Mouse (Mus musculus): ENCODE measurements at regions not wholly inside any gene's neighbourhood (a gene's known extent, or its start where the extent isn't known, plus 50 kb on each side); places are given as distances from the start of the nearest gene placed in this dataset.

GRCm38 (mm10) chr13:107880551-107880950, 163.7 kb upstream of the Smim15 start:
- no peak for DNase-seq (ENCODE audit: low spot score in 2 of 2)

- peak in 1 of 2 experiments; percentile 50 for DNase-seq (ENCODE audit: low spot score in 2 of 2)
Measured at GRCm38 (mm10) chr13:107879535-107879934, 164.7 kb upstream of the Smim15 start.

- DNase-seq (ENCODE audit: low spot score in 2 of 2): no peak
Measured at GRCm38 (mm10) chr13:107878980-107879379, 165.3 kb upstream of the Smim15 start.

- DNase-seq (ENCODE audit: low spot score in 2 of 2): no peak
Measured at GRCm38 (mm10) chr13:107873244-107873667, 171.0 kb upstream of the Smim15 start.

- no peak for DNase-seq (ENCODE audit: low spot score in 2 of 2)
Measured at GRCm38 (mm10) chr13:107872574-107872973, 171.7 kb upstream of the Smim15 start.

GRCm38 (mm10) chr13:107872137-107872536, 172.1 kb upstream of the Smim15 start:
- no peak for DNase-seq (ENCODE audit: low spot score in 2 of 2)

GRCm38 (mm10) chr13:107868906-107869305, 175.3 kb upstream of the Smim15 start:
- DNase-seq (ENCODE audit: low spot score in 2 of 2): no peak

GRCm38 (mm10) chr13:107866825-107867224, 177.4 kb upstream of the Smim15 start:
- DNase-seq (ENCODE audit: low spot score in 2 of 2): no peak

DNA sequence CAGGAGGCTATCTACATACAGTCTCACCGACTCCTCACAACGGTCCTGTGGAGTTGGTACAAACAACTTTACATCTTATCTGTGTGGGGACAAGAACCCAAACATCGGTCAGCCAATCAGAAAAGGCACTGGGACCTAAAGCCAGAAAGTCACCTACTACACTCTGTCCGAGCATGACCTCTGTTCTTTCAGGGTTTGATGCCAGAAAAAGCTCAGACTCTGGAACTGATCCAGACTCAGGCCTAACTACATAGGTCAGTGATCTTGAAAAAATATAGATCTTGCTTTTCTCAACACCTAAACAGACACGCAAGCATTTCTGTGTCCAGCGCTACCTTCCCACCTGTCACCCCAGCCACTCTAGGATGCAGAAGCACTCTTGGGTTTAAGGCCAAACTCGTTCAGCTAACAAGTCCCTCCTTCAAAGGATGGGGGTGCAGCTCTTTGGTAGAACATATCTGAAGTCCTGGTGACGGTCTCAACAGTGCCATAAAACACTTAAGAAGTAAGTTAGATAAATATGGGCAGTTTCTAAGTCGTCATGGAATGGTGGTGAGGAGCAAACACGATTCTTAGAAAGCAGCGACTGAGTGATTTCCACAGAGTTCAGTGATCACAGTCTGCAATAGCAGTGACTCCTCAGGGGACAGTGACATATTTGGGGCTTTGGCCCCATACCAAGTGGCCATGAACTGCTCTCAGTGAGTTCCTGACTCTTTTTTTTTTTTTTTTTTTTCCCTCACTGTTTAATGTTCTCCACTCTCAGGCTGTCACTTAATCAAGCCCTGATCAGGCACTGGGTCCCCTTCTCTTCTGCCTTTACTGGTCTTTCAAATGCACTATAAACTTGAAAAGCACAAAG, 181.2 kb upstream of the Smim15 start:
- no peak for DNase-seq (ENCODE audit: low spot score in 2 of 2)

- no peak for DNase-seq (ENCODE audit: low spot score in 2 of 2)
Measured at GRCm38 (mm10) chr13:107861384-107862134, 182.7 kb upstream of the Smim15 start.

DNA sequence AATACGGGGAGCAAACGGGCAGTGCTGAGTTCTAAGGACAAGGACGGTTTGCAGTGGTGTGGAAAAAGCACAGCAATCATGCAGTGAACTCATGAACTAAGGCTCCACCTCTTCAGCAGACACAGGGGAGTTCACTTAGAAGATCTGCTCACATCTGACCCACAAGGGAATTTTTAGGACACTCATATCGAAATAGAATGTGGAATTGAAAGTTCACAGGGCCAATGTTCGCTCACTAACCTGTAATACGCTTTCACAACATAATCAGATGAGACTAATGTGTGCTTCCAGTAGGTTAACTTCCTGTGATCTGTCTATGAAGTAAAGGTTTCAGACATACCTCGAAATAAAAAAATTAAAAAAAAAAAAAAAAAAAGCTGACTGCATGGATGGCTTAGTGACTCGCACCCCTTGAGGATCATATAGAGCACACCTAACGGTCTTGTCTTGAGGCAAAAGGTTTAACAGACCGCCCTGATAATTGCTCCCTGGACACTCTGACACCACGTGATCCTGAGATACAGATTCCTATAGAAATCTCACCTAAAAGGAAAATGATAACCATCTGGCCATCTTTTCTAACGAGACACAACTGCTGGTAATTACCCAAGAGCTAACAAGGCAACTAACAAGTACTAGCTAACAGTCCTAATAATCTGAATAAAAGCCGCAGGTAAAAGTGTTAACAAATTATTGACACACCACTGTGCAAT, 187.0 kb upstream of the Smim15 start:
- DNase-seq (ENCODE audit: low spot score in 2 of 2): no peak

GRCm38 (mm10) chr13:107850907-107851560, 193.2 kb upstream of the Smim15 start:
- DNase-seq (ENCODE audit: low spot score in 2 of 2): no peak

DNA sequence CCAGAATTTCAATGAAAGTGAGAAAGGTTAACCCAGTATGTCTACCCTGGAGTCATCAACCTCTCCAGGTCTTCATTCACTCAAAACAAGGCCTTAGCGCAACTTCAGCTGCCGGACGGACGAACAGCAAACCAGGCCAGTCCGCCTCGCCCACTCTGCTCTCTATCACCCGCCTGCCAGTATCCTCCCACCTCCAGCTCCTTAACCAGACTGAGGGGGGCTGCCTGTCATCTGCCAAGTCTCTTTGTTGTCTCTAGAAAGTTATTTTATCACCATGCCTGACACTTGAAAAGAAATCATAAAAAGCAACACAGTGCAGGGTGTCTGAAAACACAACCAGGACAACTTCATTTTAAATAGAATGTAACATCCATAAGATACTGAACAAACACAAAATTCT, 195.4 kb upstream of the Smim15 start:
- DNase-seq (ENCODE audit: low spot score in 2 of 2): no peak

DNA sequence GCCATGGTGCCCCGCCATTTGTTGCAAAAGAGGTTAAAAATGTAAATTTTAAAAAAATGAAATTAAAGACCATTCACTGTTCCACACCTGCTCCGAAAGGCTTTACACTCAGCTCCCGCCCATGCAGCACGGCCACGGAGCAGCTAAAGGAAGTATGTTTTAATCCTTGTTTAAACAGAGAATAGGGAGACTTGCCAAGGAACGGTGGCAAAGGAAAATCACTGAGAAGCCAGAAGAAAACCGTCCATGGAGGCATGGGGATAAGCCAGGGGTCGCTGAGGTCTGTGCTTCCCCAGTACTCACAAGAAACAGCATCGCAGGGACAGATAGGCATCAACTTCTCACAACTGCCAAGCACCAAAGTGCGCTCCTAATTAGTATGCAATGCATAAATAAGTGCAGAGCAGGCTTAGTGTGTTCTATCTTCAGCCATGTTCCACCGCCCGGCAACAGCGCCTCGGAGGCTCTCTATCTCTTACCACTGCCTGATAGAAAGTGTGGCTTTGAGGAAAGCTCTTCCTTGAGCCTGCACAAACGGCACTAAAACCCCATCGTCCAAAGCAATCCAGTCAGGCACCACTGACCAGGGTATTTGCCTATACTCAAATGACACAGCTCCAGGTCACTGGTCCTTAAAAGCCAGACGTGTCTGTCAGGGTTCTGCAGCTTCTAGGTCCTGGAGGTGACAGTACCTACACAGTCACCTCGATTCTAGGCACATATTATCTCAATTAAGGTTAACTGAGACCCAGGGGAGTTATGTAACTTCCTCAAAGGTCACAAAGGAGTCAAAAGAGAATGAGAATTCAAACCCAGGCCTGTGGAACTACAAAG, 196.8 kb upstream of the Smim15 start:
- DNase-seq (ENCODE audit: low spot score in 2 of 2): no peak

- DNase-seq (ENCODE audit: low spot score in 2 of 2): peak in 1 of 2 experiments; percentile 23
Measured at GRCm38 (mm10) chr13:107846621-107847178, 197.5 kb upstream of the Smim15 start.

GRCm38 (mm10) chr13:107845838-107846237, 198.4 kb upstream of the Smim15 start:
- DNase-seq (ENCODE audit: low spot score in 2 of 2): no peak

GRCm38 (mm10) chr13:107844085-107844484, 200.2 kb upstream of the Smim15 start:
- DNase-seq (ENCODE audit: low spot score in 2 of 2): no peak

GRCm38 (mm10) chr13:107838126-107838715, 206.0 kb upstream of the Smim15 start:
- DNase-seq (ENCODE audit: low spot score in 2 of 2): peak in 1 of 2 experiments; percentile 31

DNA sequence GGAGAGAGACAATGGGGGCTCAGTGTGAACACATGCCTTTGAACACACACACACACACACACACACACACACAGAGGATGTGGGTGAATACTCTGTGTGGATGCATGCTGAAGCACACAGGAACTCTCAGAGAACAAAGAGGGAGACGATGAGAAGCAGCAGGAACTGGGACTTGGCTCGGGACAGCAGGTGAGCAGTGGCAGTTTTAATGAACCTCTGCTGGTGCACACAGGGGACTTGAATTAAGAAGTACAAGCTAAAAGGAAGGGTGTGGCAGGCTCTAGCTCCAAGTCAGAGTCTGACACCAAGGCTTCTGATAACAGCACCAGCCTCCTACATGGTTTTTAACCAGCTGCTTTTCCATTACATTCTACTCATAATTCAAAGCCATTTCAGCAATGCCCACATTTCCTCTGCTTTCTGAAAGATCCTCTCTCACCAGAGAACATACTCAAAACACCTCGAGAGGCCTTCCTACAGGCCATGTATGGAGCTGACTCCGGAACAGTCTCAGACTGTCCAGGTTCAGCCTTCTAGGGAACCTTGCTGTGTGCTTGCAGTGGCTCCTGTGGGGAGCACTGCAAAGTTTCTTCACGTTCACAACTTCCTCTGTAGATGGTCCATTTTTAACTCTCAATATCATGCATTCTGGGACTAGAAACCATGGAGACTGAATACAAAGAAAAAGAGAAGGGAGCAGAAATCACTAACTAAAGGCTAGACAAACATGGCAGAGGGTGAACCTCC, 206.9 kb upstream of the Smim15 start:
- DNase-seq (ENCODE audit: low spot score in 2 of 2): no peak

All from urinary bladder, postnatal 36 days (tissue).